Mouse (Mus musculus): ENCODE results near the gene Nup62.

- TF ChIP-seq EP300 (optimal IDR thresholded peaks at IDR 0.05) (no peak), CTCF (IDR thresholded peaks at IDR 0.05; ENCODE audit: low read depth) (peak; percentile 92)
Observed at GRCm38 (mm10) chr7:44860576-44861428, 44.9 kb downstream of the Nup62 start.
